Comparison of ENCODE assay signal across 8 mouse cellular contexts in the genomic region with DNA sequence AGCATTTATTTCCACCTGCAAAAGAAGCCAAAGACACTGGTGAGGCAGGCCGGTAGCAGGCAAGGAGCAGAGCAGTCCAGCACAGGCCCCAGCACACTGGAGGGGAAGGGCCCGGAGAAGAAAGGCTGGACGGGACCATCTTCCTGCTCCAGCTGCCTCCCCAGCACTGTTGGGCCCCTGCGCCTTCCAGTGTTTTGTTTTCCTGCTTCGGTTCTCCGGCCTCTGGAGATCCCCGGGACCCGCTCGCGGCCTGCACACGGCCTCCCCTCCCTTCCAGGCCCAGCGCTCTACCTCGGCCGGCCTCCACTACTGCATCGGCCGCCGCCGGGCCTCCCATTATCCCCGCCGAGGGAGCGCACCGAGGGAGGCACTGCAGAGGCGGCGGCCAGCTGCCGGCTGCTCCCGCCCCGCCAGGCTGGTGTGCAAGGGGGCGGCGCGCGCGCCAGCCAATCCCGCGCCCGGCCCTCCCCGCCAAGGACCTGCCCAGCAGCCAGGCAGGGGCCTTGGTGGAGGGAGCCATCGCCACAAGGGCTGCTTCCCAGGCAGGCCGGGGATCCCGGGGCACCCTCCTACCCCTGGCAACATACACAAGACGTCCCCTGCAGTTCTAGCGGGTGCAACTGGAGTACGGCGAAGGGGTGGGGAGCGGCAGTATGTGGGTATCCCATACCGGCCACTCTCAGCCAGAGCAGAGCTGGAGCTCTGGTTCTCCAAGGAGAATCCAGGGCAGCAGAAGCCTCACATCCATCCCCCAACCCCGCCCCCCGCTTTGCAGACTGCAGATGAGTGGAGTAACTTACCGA. TPM values are rescaled to one million over a fixed set of nuclear protein-coding genes. Genes with fewer than 3 reads are reported as not detected.
DNase-seq lines count a peak whose midpoint lies in the region; ATAC-seq lines count a peak whose summit lies in the region.

No protein-coding gene starts in this region.

- peak; percentile 91 for ATAC-seq in intestine, embryonic 16.5 days

- peaks cover 90% of the 10 kb centered on the region for H3K4me1 ChIP-seq in embryonic facial prominence, embryonic 10.5 days
- peaks cover 72% of the 10 kb centered on the region for H3K4me1 ChIP-seq in intestine, embryonic 16.5 days (ENCODE audit: control insufficient read depth, insufficient read depth, low read length)

- H3K9me3 ChIP-seq in embryonic facial prominence, embryonic 10.5 days = no peaks in the 10 kb centered on the region
- no peaks in the 10 kb centered on the region for H3K9me3 ChIP-seq in intestine, embryonic 16.5 days (ENCODE audit: control insufficient read depth, low read length)

- H3K4me2 ChIP-seq in intestine, embryonic 16.5 days (ENCODE audit: low read depth, low read length) = peak overlapping the region; percentile 86

- under 1% methylated on average over 48 of the region's 48 CpGs for WGBS in embryonic facial prominence, embryonic 10.5 days
- under 1% methylated on average over 48 of the region's 48 CpGs for WGBS in intestine, embryonic 16.5 days

- intact Hi-C loops in left cerebral cortex, postnatal 36 days (cut with DNase I) = loop anchor here (2.0 to 5.0 kb wide), 3 partner anchors 15 to 69 kb away; no protein-coding TSS in a partner anchor

- peak overlapping the region; percentile 78 for H3K4me3 ChIP-seq in embryonic facial prominence, embryonic 10.5 days
- H3K4me3 ChIP-seq in intestine, embryonic 16.5 days (ENCODE audit: low read length) = peak overlapping the region; percentile 84

- H3K27ac ChIP-seq in embryonic facial prominence, embryonic 10.5 days (replicated peaks) = peak overlapping the region; percentile 91
- peak overlapping the region; percentile 93 for H3K27ac ChIP-seq in intestine, embryonic 16.5 days (ENCODE audit: low read length)

- peaks cover 66% of the 10 kb centered on the region for H3K36me3 ChIP-seq in embryonic facial prominence, embryonic 10.5 days (replicated peaks)
- H3K36me3 ChIP-seq in intestine, embryonic 16.5 days (ENCODE audit: control insufficient read depth, insufficient read depth, low read length) = 0 out of 2 replicates have a peak, but pooled peaks cover 12% of the 10 kb centered on the region

- no peaks in the 10 kb centered on the region for H3K27me3 ChIP-seq in embryonic facial prominence, embryonic 10.5 days (replicated peaks; ENCODE audit: low read depth, poor library complexity, severe bottlenecking)
- H3K27me3 ChIP-seq in intestine, embryonic 16.5 days (replicated peaks; ENCODE audit: control insufficient read depth, insufficient read depth, low read length) = no peaks in the 10 kb centered on the region

- peak; percentile 97 for DNase-seq in adrenal gland, postnatal 14 days
- peak; percentile 93 for DNase-seq in embryonic facial prominence, embryonic 10.5 days (ENCODE audit: low spot score)
- peak; percentile 86 to 92 for DNase-seq in gastrocnemius, postnatal 4 days (ENCODE audit: low spot score in 2 of 2)
- peak; percentile 87 to 94 for DNase-seq in left cerebral cortex, postnatal 36 days (ENCODE audit: low spot score in 2 of 2)
- DNase-seq in mesoderm, embryonic 11.5 days (ENCODE audit: low read depth, low spot score) = peak; percentile 81
- peak; percentile 91 for DNase-seq in right cerebral cortex, postnatal 25 days
- DNase-seq in urinary bladder, postnatal 25 days (ENCODE audit: low spot score) = peak; percentile 81

- peak overlapping the region; percentile 85 for H3K9ac ChIP-seq in intestine, embryonic 16.5 days (ENCODE audit: low read depth, low read length)

RNA-seq across cellular contexts. Expression of a gene that starts 17.4 kb away (rescaled TPM):
- total RNA-seq in adrenal gland, postnatal 14 days (2021) = 49.9 and 61.8 TPM in 2 replicates
- polyA plus RNA-seq in embryonic facial prominence, embryonic 10.5 days (2016; fragmentation: Nextera tagmentation; extraction: Ambion mirVana) = 45.1 and 50.0 TPM in 2 replicates
- total RNA-seq in gastrocnemius, postnatal 4 days (2021) = 10 to 100 TPM; 63.8 to 74.0 TPM
- 40.1 and 43.5 TPM in 2 replicates for polyA plus RNA-seq in intestine, embryonic 16.5 days (2015; fragmentation: Nextera tagmentation; extraction: Ambion mirVana)
- total RNA-seq in left cerebral cortex, postnatal 36 days (2021) = 10 to 100 TPM; 63.7 to 77.2 TPM

Comparison
In these comparisons a context has a peak if more than half of its experiments do, and no peak if none do; other contexts are left out.
1. Peak in every context shown above with its lines: DNase-seq, ATAC-seq, H3K4me3 ChIP-seq and H3K27ac ChIP-seq.